Mouse (Mus musculus) lung, embryonic 16.5 days (tissue): Measurements from ENCODE around the gene Tex9. TPM values are rescaled to one million over a fixed set of nuclear protein-coding genes. Genes with fewer than 3 reads are reported as not detected.

Experiments
- microRNA-seq: library from miRNA; unstranded; fragments of <30 nt; microRNA quantifications from one replicate; pipeline ENCODE4, GENCODE M21; 2016
- polyA plus RNA-seq: library from polyadenylated mRNA; unstranded; fragments of >200 nt; fragmentation: Nextera tagmentation; extraction: Ambion mirVana; gene quantifications from 2 replicates; pipeline ENCODE4 v1.2.1, GENCODE M21; 2015

Tex9 gene
- polyA plus RNA-seq, 1 experiment from 2014 or later: 26.5 TPM

Small RNA genes lying within 50 kb of the gene (microRNA-seq; reads per million reads assigned to microRNA genes)
- gene Gm28010: not detected

Other genes starting within 250 kb of the Tex9 start
- gene Zfp280d, start 217.4 kb downstream of the Tex9 start, polyA plus RNA-seq: 36.8 and 40.7 TPM in 2 replicates
- 24.6 and 31.2 TPM in 2 replicates for gene Mns1, start 54.2 kb downstream of the Tex9 start, polyA plus RNA-seq
- gene Rfx7, start 40.0 kb upstream of the Tex9 start, polyA plus RNA-seq: 8.1 and 8.7 TPM in 2 replicates
- gene Nedd4, start 170.1 kb upstream of the Tex9 start, polyA plus RNA-seq: 644 and 678 TPM in 2 replicates